Comparison of ENCODE assay signal across 13 mouse cellular contexts in the genomic region with DNA sequence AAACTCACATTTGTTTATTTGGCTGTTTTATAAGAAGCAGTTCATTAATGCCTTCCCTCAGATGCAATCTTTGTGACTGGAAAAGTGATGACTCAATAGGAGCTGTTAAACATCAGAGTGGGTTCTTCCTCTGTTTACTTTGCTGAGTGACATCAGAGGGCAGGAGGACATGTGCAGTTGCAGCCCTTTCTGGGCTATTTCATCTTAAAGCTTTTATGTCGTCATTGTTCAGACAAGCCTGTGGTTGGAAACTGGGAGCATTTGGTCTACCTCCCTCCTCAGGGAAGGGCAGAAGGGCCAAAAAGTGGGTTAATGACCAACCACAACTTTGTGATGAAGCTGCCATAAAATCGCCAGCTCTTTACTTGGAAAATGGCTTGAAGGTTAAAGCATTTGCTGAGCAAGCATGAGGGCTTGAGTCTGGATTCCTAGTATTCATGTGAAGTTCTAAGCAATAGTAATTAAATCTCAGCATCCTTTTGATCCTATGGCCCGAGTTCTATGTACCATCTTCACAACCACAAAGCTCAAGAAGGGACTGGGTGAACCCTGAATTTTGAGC.
"Had no signal": no experiment of that assay in that cellular context is flagged by ENCODE, and none has a peak within 500 bp of the region (broad histone marks: within the 10 kb centered on the region; RNA-seq: fewer than 3 reads in every experiment).

No protein-coding gene starts in this region.

- ATAC-seq: intestine, embryonic 16.5 days; lung, postnatal 0 days; midbrain, embryonic 13.5 days had no signal

- H3K9ac ChIP-seq: hindbrain, embryonic 15.5 days; limb, embryonic 12.5 days; liver, embryonic 15.5 days; midbrain, embryonic 13.5 days had no signal

- H3K9me3 ChIP-seq: hindbrain, embryonic 15.5 days; limb, embryonic 12.5 days; liver, embryonic 15.5 days; midbrain, embryonic 13.5 days had no signal

- H3K4me3 ChIP-seq: hindbrain, embryonic 15.5 days; limb, embryonic 12.5 days; liver, embryonic 15.5 days; midbrain, embryonic 13.5 days had no signal

- H3K27ac ChIP-seq: hindbrain, embryonic 15.5 days; limb, embryonic 12.5 days; liver, embryonic 15.5 days; midbrain, embryonic 13.5 days; stomach, postnatal 0 days had no signal

- DNase-seq: layer of hippocampus, adult 9-11 months; layer of hippocampus, postnatal 36 days; lung, adult 2 months; lung, postnatal 36 days; thymus, postnatal 4 days had no signal

- H3K36me3 ChIP-seq: hindbrain, embryonic 15.5 days; limb, embryonic 12.5 days; liver, embryonic 15.5 days; midbrain, embryonic 13.5 days had no signal

- H3K4me1 ChIP-seq: hindbrain, embryonic 15.5 days; limb, embryonic 12.5 days; liver, embryonic 15.5 days; midbrain, embryonic 13.5 days had no signal

- H3K4me2 ChIP-seq: hindbrain, embryonic 15.5 days; limb, embryonic 12.5 days; liver, embryonic 11.5 days; liver, embryonic 15.5 days; midbrain, embryonic 13.5 days had no signal

- H3K27me3 ChIP-seq: hindbrain, embryonic 15.5 days; limb, embryonic 12.5 days; liver, embryonic 15.5 days; midbrain, embryonic 13.5 days had no signal
